In the genomic region with DNA sequence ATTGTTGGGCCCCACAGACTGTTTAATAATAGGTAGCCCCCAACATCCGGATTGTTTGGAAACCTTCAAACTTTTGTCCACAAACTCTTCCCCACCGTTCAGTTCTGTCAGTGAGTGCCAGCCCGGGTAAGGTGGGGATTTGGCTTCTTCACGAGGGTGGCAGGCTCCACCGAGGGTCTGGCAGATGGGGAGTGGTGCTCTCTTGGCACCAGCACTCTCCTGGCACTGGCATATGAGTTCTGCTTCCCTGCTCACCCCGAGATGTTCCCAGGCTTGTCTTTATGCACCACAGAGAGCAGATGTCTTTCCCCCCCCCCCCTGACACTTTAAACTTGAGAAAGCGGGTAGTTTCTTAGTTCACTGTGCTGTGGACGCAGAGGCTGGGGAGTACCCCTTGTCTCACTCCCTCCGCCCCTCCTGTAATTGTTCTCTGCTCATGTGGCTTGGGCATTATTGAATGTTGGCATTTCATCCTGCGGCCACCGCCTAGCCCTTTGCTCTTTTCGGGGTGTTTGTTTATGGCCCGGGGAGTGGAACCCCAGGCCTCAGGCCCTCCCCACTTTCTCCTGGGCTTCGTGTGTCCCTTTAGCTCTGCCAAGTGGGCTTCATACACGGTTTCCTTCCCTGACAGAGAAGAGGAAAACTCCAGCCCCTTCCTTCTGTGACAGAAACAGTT, we compare ENCODE assay signal across 7 mouse cellular contexts. TPM values are rescaled to one million over a fixed set of nuclear protein-coding genes. Genes with fewer than 3 reads are reported as not detected.
A peak's percentile ranks its signal among the peaks of the same experiment; 100 is the strongest.
DNase-seq lines count a peak whose midpoint lies in the region; ATAC-seq and TF ChIP-seq lines count a peak whose summit lies in the region.

No protein-coding gene starts in this region.

- H3K27me3 ChIP-seq in forebrain, embryonic 14.5 days (replicated peaks; ENCODE audit: control insufficient read depth, insufficient read depth, low read length) = no peaks in the 10 kb centered on the region
- H3K27me3 ChIP-seq in liver, embryonic 14.5 days (ENCODE audit: control insufficient read depth, insufficient read depth, low read length) = no peaks in the 10 kb centered on the region
- no peaks in the 10 kb centered on the region for H3K27me3 ChIP-seq in stomach, postnatal 0 days (ENCODE audit: control insufficient read depth, insufficient read depth, low read length)

- peak overlapping the region; percentile 99 for H3K4me3 ChIP-seq in forebrain, embryonic 14.5 days (ENCODE audit: low read depth, low read length)
- H3K4me3 ChIP-seq in liver, embryonic 14.5 days (ENCODE audit: insufficient read depth in 1 of 2, low read depth in 2 of 2, low read length in 2 of 2) = peak overlapping the region; percentile 86 to 87
- peak overlapping the region; percentile 84 for H3K4me3 ChIP-seq in stomach, postnatal 0 days (ENCODE audit: low read depth, low read length)

- peak overlapping the region; percentile 95 for H3K27ac ChIP-seq in forebrain, embryonic 14.5 days (ENCODE audit: low read depth, low read length)
- H3K27ac ChIP-seq in liver, embryonic 14.5 days = no peak overlapping the region
- peak overlapping the region; percentile 98 for H3K27ac ChIP-seq in stomach, postnatal 0 days (replicated peaks)

- peak; percentile 65 for ATAC-seq in forebrain, embryonic 14.5 days
- ATAC-seq in liver, embryonic 14.5 days (ENCODE audit: insufficient read depth) = no peak
- ATAC-seq in stomach, postnatal 0 days (ENCODE audit: low FRiP score, low TSS enrichment) = no peak

- WGBS in forebrain, embryonic 14.5 days = 2% methylated on average over 15 of the region's 15 CpGs
- 30% methylated on average over 15 of the region's 15 CpGs for WGBS in liver, embryonic 14.5 days (ENCODE audit: insufficient replicate concordance)
- 13% methylated on average over 15 of the region's 15 CpGs for WGBS in stomach, postnatal 0 days

- peaks cover 21% of the 10 kb centered on the region; the same call in 1 of the 2 replicates for H3K36me3 ChIP-seq in forebrain, embryonic 14.5 days (ENCODE audit: control insufficient read depth, insufficient read depth, low read length)
- H3K36me3 ChIP-seq in liver, embryonic 14.5 days (replicated peaks; ENCODE audit: control insufficient read depth, insufficient read depth, low read depth) = peaks cover 2% of the 10 kb centered on the region
- no peaks in the 10 kb centered on the region for H3K36me3 ChIP-seq in stomach, postnatal 0 days (ENCODE audit: control insufficient read depth, insufficient read depth, low read length)

- peak overlapping the region; percentile 100 for H3K9ac ChIP-seq in forebrain, embryonic 14.5 days (ENCODE audit: low read length)
- H3K9ac ChIP-seq in liver, embryonic 14.5 days (replicated peaks) = peak overlapping the region; percentile 93
- H3K9ac ChIP-seq in stomach, postnatal 0 days (ENCODE audit: low read length) = peak overlapping the region; percentile 8

- no peaks in the 10 kb centered on the region for H3K9me3 ChIP-seq in forebrain, embryonic 14.5 days (replicated peaks; ENCODE audit: control insufficient read depth, low read length)
- no peaks in the 10 kb centered on the region for H3K9me3 ChIP-seq in liver, embryonic 14.5 days (ENCODE audit: control insufficient read depth, low read length)
- no peaks in the 10 kb centered on the region for H3K9me3 ChIP-seq in stomach, postnatal 0 days (ENCODE audit: control insufficient read depth, low read length)

- no peak for TF ChIP-seq CTCF in liver, embryonic 14.5 days (IDR thresholded peaks at IDR 0.05; ENCODE audit: low read depth)
- TF ChIP-seq CTCF in stomach, postnatal 0 days (IDR thresholded peaks at IDR 0.05; ENCODE audit: low read depth) = no peak

- DNase-seq in 3T3-L1 (ENCODE audit: low read depth, low spot score) (peak; percentile 54), A20 (ENCODE audit: low read depth, low spot score) (peak; percentile 52)
- DNase-seq in forebrain, embryonic 14.5 days (ENCODE audit: low spot score) = peak; percentile 86
- no peak for DNase-seq in liver, embryonic 14.5 days (ENCODE audit: low read depth in 3 of 3, low spot score in 3 of 3)
- DNase-seq in stomach, postnatal 0 days (ENCODE audit: low spot score) = no peak
- no peak for DNase-seq in urinary bladder, adult 18-20 months (ENCODE audit: low spot score in 2 of 2)
- no peak for DNase-seq in layer of hippocampus, adult 11-12 months (ENCODE audit: low spot score)

- H3K4me1 ChIP-seq in forebrain, embryonic 14.5 days (ENCODE audit: control insufficient read depth, insufficient read depth, low read length) = peaks cover 48% of the 10 kb centered on the region
- H3K4me1 ChIP-seq in liver, embryonic 14.5 days (replicated peaks; ENCODE audit: control insufficient read depth in 2 of 2, insufficient read depth in 2 of 2, low read length in 1 of 2) = peaks cover 22 to 31% of the 10 kb centered on the region in 2 experiments
- peaks cover 19% of the 10 kb centered on the region for H3K4me1 ChIP-seq in stomach, postnatal 0 days (replicated peaks; ENCODE audit: control insufficient read depth, insufficient read depth)

- peak overlapping the region; percentile 73 for H3K4me2 ChIP-seq in forebrain, embryonic 14.5 days (ENCODE audit: low read length)
- peak overlapping the region; percentile 88 for H3K4me2 ChIP-seq in liver, embryonic 14.5 days (ENCODE audit: low read depth)
- peak overlapping the region; percentile 60 for H3K4me2 ChIP-seq in stomach, postnatal 0 days (replicated peaks; ENCODE audit: low read depth)

- no peak for TF ChIP-seq EP300 in liver, embryonic 14.5 days (IDR thresholded peaks at IDR 0.05; ENCODE audit: low read depth)
- TF ChIP-seq EP300 in stomach, postnatal 0 days (optimal IDR thresholded peaks at IDR 0.05) = no peak

RNA-seq across cellular contexts. Expression of a gene that starts 26.0 kb away (rescaled TPM):
- 0.27 and 0.38 TPM in 2 replicates for polyA plus RNA-seq in forebrain, embryonic 14.5 days (2014; fragmentation: Nextera tagmentation; extraction: Ambion mirVana)
- 0.06 and 0.09 TPM in 2 replicates for polyA plus RNA-seq in liver, embryonic 14.5 days (2012; rRNA removed)
- 0.04 TPM in 1 of 2 replicates, not detected in the other for polyA plus RNA-seq in liver, embryonic 14.5 days (2014; fragmentation: Nextera tagmentation; extraction: Ambion mirVana)
- 0.02 TPM in 1 of 2 replicates, not detected in the other for polyA plus RNA-seq in stomach, postnatal 0 days (2015; fragmentation: Nextera tagmentation; extraction: Ambion mirVana)

Comparison
In these comparisons a context has a peak if more than half of its experiments do, and no peak if none do; other contexts are left out.
1. DNase-seq: peak in 3T3-L1 (single experiment), A20 (single experiment) and forebrain, embryonic 14.5 days (single experiment); none in liver, embryonic 14.5 days (0 of 3), stomach, postnatal 0 days (single experiment), urinary bladder, adult 18-20 months (0 of 2) and layer of hippocampus, adult 11-12 months (single experiment).
2. H3K9ac ChIP-seq: peak in every context shown above with its lines; median percentile 100 in forebrain, embryonic 14.5 days; 93 in liver, embryonic 14.5 days; 8 in stomach, postnatal 0 days.
3. Peak in every context shown above with its lines, with median percentiles within 50 percentile points of each other: H3K4me2 ChIP-seq and H3K4me3 ChIP-seq.